Mouse (Mus musculus) kidney, embryonic 16.5 days (tissue): ENCODE data around the gene Pde1b. TPM values are rescaled to one million over a fixed set of nuclear protein-coding genes. Genes with fewer than 3 reads are reported as not detected.
A peak's percentile ranks its signal among the peaks of the same experiment; 100 is the strongest.

Experiments
- ATAC-seq: fragments of 200-750 bp; cut with Nextera tagmentation; 2 replicates; pipeline ENCODE4 v1.8.0; 2017; ENCODE audit warnings: moderate TSS enrichment; ENCODE audit not compliant: low FRiP score, low TSS enrichment
- H3K27ac ChIP-seq: fragments of 300-500 bp; sonication (generic); 2 replicates; pipeline ENCODE4 v1.5.1; 2014; ENCODE audit warnings: low read length
- H3K27me3 ChIP-seq: fragments of 300-500 bp; sonication (generic); 2 replicates; pipeline ENCODE4 v1.6.1; 2014; ENCODE audit warnings: low read length, control low read depth, mixed read lengths; ENCODE audit not compliant: insufficient read depth
- H3K36me3 ChIP-seq: fragments of 300-500 bp; sonication (generic); 2 replicates; pipeline ENCODE4 v1.6.1; 2014; ENCODE audit warnings: low read length, control low read depth, mixed read lengths; ENCODE audit not compliant: insufficient read depth
- H3K4me1 ChIP-seq: fragments of 300-500 bp; sonication (generic); 2 replicates; pipeline ENCODE4 v1.6.1; 2014; ENCODE audit warnings: low read length, control low read depth, mixed read lengths; ENCODE audit not compliant: insufficient read depth
- H3K4me2 ChIP-seq: fragments of 300-500 bp; sonication (generic); replicated peaks from 2 replicates; pipeline ENCODE4 v1.6.1; 2014; ENCODE audit warnings: low read depth, low read length
- H3K4me3 ChIP-seq: fragments of 300-500 bp; sonication (generic); 2 replicates; pipeline ENCODE4 v1.5.1; 2014; ENCODE audit warnings: mild to moderate bottlenecking, low read length
- H3K9ac ChIP-seq: fragments of 300-500 bp; sonication (generic); replicated peaks from 2 replicates; pipeline ENCODE4 v1.6.1; 2014; ENCODE audit warnings: low read length
- H3K9me3 ChIP-seq: fragments of 300-500 bp; sonication (generic); 2 replicates; pipeline ENCODE4 v1.6.1; 2016; ENCODE audit warnings: low read length, control low read depth
- WGBS: fragments of 180-500 bp; shearing (Covaris S2); extraction: QIAGEN DNeasy Blood & Tissue Kit; methylation state at CpG from one replicate; pipeline ENCODE4 v1.1.7; 2014; 5-methylcytosine and 5-hydroxymethylcytosine counted together
- polyA plus RNA-seq: library from polyadenylated mRNA; unstranded; fragments of >200 nt; fragmentation: Nextera tagmentation; extraction: Ambion mirVana; gene quantifications from 2 replicates; pipeline ENCODE4 v1.2.1, GENCODE M21; 2015

Pde1b gene
- polyA plus RNA-seq, 1 experiment from 2014 or later = 4.7 TPM

GRCm38 (mm10) chr15:103522458-103523099 lies 19.7 kb downstream of the Pde1b start:
- Histone ChIP-seq H3K4me1 (peaks cover 23% of the 10 kb centered on the region), H3K27me3 (no peaks in the 10 kb centered on the region), H3K9ac (no peak overlapping the region), H3K27ac (no peak overlapping the region), H3K4me2 (no peak overlapping the region), H3K4me3 (no peak overlapping the region), H3K36me3 (no peaks in the 10 kb centered on the region), H3K9me3 (no peaks in the 10 kb centered on the region)
- WGBS = 60% methylated on average over 3 of the region's 3 CpGs
- ATAC-seq = no peak

GRCm38 (mm10) chr15:103523156-103523555 lies 20.3 kb downstream of the Pde1b start:
- 72% methylated on average over 3 of the region's 3 CpGs for WGBS
- H3K9me3 ChIP-seq = no peaks in the 10 kb centered on the region
- H3K4me1 ChIP-seq = peaks cover 20% of the 10 kb centered on the region
- H3K4me3 ChIP-seq = no peak overlapping the region
- no peaks in the 10 kb centered on the region for H3K36me3 ChIP-seq
- no peak overlapping the region for H3K9ac ChIP-seq
- H3K4me2 ChIP-seq = no peak overlapping the region
- H3K27me3 ChIP-seq = no peaks in the 10 kb centered on the region
- no peak for ATAC-seq
- H3K27ac ChIP-seq = no peak overlapping the region

- no peaks in the 10 kb centered on the region for H3K4me1 ChIP-seq
- no peak overlapping the region for H3K4me3 ChIP-seq
- no peaks in the 10 kb centered on the region for H3K36me3 ChIP-seq
- WGBS = 8% methylated on average over 5 of the region's 5 CpGs
- no peak overlapping the region for H3K27ac ChIP-seq
- no peak overlapping the region for H3K9ac ChIP-seq
- no peak overlapping the region for H3K4me2 ChIP-seq
- peak; percentile 68 for ATAC-seq
- no peaks in the 10 kb centered on the region for H3K9me3 ChIP-seq
- 0 out of 2 replicates have a peak, but pooled peaks cover 4% of the 10 kb centered on the region for H3K27me3 ChIP-seq
These were observed 27.5 kb downstream of the Pde1b start for GRCm38 (mm10) chr15:103530372-103530771.

GRCm38 (mm10) chr15:103534054-103534620 lies 31.3 kb downstream of the Pde1b start:
- peaks cover 22% of the 10 kb centered on the region for H3K27me3 ChIP-seq
- no peak overlapping the region for H3K4me3 ChIP-seq
- no peak overlapping the region for H3K4me2 ChIP-seq
- peaks cover 16% of the 10 kb centered on the region for H3K4me1 ChIP-seq
- H3K27ac ChIP-seq = no peak overlapping the region
- no peak overlapping the region for H3K9ac ChIP-seq
- 81% methylated on average over 7 of the region's 7 CpGs for WGBS
- no peaks in the 10 kb centered on the region for H3K36me3 ChIP-seq
- H3K9me3 ChIP-seq = no peaks in the 10 kb centered on the region
- no peak for ATAC-seq

- no peak overlapping the region for H3K27ac ChIP-seq
- no peak for ATAC-seq
- no peak overlapping the region for H3K4me2 ChIP-seq
- H3K9ac ChIP-seq = no peak overlapping the region
- peaks cover 19% of the 10 kb centered on the region for H3K4me1 ChIP-seq
- no peak overlapping the region for H3K4me3 ChIP-seq
- no peaks in the 10 kb centered on the region for H3K36me3 ChIP-seq
- H3K9me3 ChIP-seq = no peaks in the 10 kb centered on the region
- 92% methylated on average over 2 of the region's 2 CpGs for WGBS
- H3K27me3 ChIP-seq = peaks cover 22% of the 10 kb centered on the region
These were observed 32.2 kb downstream of the Pde1b start for GRCm38 (mm10) chr15:103535030-103535429.

- WGBS = 73% methylated on average over 1 of the region's 1 CpGs
- H3K4me3 ChIP-seq = no peak overlapping the region
- no peaks in the 10 kb centered on the region for H3K36me3 ChIP-seq
- no peak for ATAC-seq
- no peak overlapping the region for H3K4me2 ChIP-seq
- H3K9me3 ChIP-seq = no peaks in the 10 kb centered on the region
- H3K27me3 ChIP-seq = peaks cover 24% of the 10 kb centered on the region
- no peak overlapping the region for H3K9ac ChIP-seq
- H3K27ac ChIP-seq = no peak overlapping the region
- H3K4me1 ChIP-seq = peaks cover 24% of the 10 kb centered on the region
These were observed 33.0 kb downstream of the Pde1b start for GRCm38 (mm10) chr15:103535786-103536185.

- no peaks in the 10 kb centered on the region for H3K36me3 ChIP-seq
- H3K4me1 ChIP-seq = peaks cover 27% of the 10 kb centered on the region
- H3K4me3 ChIP-seq = peak overlapping the region; percentile 70
- no peak overlapping the region for H3K27ac ChIP-seq
- no peaks in the 10 kb centered on the region for H3K9me3 ChIP-seq
- peak overlapping the region; percentile 72 for H3K4me2 ChIP-seq
- ATAC-seq = no peak
- WGBS = 49% methylated on average over 2 of the region's 2 CpGs
- H3K27me3 ChIP-seq = peaks cover 26% of the 10 kb centered on the region
- no peak overlapping the region for H3K9ac ChIP-seq
These were observed 33.6 kb downstream of the Pde1b start for GRCm38 (mm10) chr15:103536456-103536855.

- Histone ChIP-seq H3K27ac (no peak overlapping the region), H3K9me3 (no peaks in the 10 kb centered on the region), H3K36me3 (no peaks in the 10 kb centered on the region), H3K9ac (peak overlapping the region; percentile 72), H3K27me3 (peaks cover 26% of the 10 kb centered on the region), H3K4me3 (peak overlapping the region; percentile 70), H3K4me2 (peak overlapping the region; percentile 72), H3K4me1 (peaks cover 27% of the 10 kb centered on the region)
- under 1% methylated on average over 37 of the region's 37 CpGs for WGBS
- peak; percentile 50 for ATAC-seq
These were observed 34.4 kb downstream of the Pde1b start for GRCm38 (mm10) chr15:103537011-103537821.

- Histone ChIP-seq H3K4me3 (peak within 1 kb of the TSS; percentile 70), H3K27me3 (peaks cover 26% of the 10 kb centered on the region), H3K36me3 (no peaks in the 10 kb centered on the region), H3K27ac (no peak within 1 kb of the TSS), H3K9ac (peak within 1 kb of the TSS; percentile 72), H3K4me2 (peak within 1 kb of the TSS; percentile 72), H3K4me1 (peaks cover 27% of the 10 kb centered on the region), H3K9me3 (no peaks in the 10 kb centered on the region)
- ATAC-seq = peak; percentile 80
- WGBS = under 1% methylated on average over 34 of the region's 36 CpGs
These were observed 35.0 kb downstream of the Pde1b start, which contains the start of gene Ppp1r1a for GRCm38 (mm10) chr15:103537822-103538213. TSS of gene Ppp1r1a (minus strand) at chr15:103538003.
